Mouse (Mus musculus) cortical plate, adult 2 months (tissue): ENCODE results near the gene Zmat5. TPM values are rescaled to one million over a fixed set of nuclear protein-coding genes. Genes with fewer than 3 reads are reported as not detected.
"Not testable (repeated sequence)": the region's sequence is repeated elsewhere in the genome, so short reads cannot be mapped to it uniquely, and the experiment has no call there.

Source experiments
- H3K27ac ChIP-seq: fragments of 200-500 bp; 2 replicates; pipeline ENCODE4 v1.5.1; 2012; ENCODE audit warnings: low read length, control low read depth, inconsistent platforms; ENCODE audit not compliant: insufficient read depth
- H3K4me1 ChIP-seq: fragments of 200-500 bp; 2 replicates; pipeline ENCODE4 v1.6.1; 2011; ENCODE audit warnings: low read length; ENCODE audit not compliant: control insufficient read depth, insufficient read depth
- H3K4me3 ChIP-seq: fragments of 200-500 bp; 2 replicates; pipeline ENCODE4 v1.5.1; 2011; ENCODE audit warnings: mild to moderate bottlenecking, low read length, control low read depth; ENCODE audit not compliant: insufficient read depth
- CTCF ChIP-seq: fragments of 200-500 bp; IDR thresholded peaks from 2 replicates; pipeline ENCODE4 v1.5.1; 2011; ENCODE audit warnings: mild to moderate bottlenecking, control low read depth, low read length; ENCODE audit not compliant: insufficient read depth; ENCODE audit errors: extremely low read depth
- POLR2A ChIP-seq: fragments of 200-500 bp; IDR thresholded peaks from 2 replicates; pipeline ENCODE4 v1.6.1; 2011; ENCODE audit warnings: mild to moderate bottlenecking, low read length, control low read depth; ENCODE audit not compliant: insufficient read depth; ENCODE audit errors: extremely low read depth
- polyA plus RNA-seq: library from polyadenylated mRNA; depleted of rRNA; stranded (reverse); fragments of >200 nt; gene quantifications from 2 replicates; pipeline ENCODE4 v1.2.3, GENCODE M21; 2012

Gene Zmat5
- polyA plus RNA-seq, 1 experiment = 52.6 TPM

DNA sequence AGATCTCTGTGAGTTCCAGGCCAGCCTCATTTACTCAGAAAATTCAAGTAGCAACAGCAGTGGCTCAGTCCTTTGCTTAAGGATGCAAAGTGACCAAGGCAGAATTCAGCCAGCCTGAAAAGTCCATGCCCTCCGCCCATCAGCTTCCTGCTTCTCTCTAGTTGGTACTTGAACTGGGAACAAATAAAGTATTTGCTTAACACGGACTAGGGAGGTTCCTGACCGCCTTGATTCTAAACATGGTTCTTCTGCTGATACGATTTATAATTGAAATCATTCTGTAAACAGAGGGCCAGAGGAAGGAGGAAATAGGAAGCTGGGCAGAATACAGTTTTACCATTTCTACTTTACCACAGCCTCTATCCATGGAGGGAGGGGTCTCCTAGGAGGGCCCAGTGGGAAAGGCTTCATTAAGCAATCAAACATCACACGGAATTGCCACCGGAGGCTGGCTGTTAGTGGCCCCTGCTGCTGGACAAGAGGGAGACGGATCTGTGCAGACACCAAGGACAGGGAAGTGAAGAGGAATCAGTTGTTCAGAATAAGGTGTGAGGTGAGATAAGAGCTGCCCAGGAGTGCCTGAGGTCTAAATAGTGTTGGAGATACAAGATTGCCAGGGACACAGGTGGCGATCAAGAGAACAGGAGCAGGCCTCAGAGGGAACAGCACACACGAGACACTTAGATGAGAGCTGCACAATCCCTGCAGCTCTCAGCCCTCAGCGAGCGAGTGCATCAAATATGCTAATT lies 15.7 kb upstream of the Zmat5 start:
- TF ChIP-seq CTCF (no peak), POLR2A (no peak)
- no peak overlapping the region for H3K27ac ChIP-seq
- H3K4me3 ChIP-seq = no peak overlapping the region

DNA sequence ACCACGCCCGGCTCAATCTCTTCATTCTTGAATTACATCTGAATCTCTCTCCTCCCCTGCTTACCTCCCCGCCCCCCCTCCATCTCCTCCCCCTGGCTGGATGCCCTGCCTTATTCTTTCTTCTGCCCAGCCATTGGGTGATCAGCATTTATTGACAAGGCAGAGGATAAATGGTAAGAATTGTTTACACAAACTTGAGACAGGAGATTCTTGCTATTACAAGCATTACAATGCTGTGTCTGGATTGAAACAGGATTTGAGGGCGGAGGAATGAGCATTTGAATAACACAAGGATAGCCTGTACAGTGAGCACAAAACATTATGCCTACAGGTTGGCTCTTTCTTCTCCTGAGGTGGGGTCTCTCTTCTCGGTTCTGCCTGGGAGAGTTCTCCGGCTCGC lies 14.1 kb upstream of the Zmat5 start:
- no peak overlapping the region for H3K27ac ChIP-seq
- no peak overlapping the region for H3K4me3 ChIP-seq
- no peaks in the 10 kb centered on the region for H3K4me1 ChIP-seq
- TF ChIP-seq CTCF (no peak), POLR2A (no peak)

More for the DNA sequence above, 15.7 kb upstream of the Zmat5 start:
- H3K4me1 ChIP-seq = no peaks in the 10 kb centered on the region

DNA sequence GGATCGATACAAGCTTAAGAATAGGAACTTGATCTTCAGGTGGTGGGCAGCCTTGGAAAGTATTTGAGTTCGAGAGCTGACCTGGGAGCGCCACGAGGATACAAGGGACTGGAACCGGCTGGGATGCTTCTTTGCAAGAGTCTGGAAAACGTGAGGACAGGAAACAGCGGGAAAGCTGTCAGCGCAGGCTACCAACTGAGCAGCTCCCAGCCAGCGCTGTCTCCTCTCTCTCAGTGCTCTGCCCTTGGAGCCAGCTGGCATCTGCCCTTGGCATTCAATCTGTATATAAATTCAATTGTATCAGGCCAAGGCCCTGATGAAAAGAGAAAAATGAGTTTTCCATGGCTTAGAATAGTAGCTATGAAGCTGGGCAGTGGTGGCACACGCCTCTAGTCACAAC lies 13.3 kb upstream of the Zmat5 start:
- TF ChIP-seq CTCF (no peak), POLR2A (no peak)
- Histone ChIP-seq H3K4me3 (no peak overlapping the region), H3K27ac (no peak overlapping the region)

DNA sequence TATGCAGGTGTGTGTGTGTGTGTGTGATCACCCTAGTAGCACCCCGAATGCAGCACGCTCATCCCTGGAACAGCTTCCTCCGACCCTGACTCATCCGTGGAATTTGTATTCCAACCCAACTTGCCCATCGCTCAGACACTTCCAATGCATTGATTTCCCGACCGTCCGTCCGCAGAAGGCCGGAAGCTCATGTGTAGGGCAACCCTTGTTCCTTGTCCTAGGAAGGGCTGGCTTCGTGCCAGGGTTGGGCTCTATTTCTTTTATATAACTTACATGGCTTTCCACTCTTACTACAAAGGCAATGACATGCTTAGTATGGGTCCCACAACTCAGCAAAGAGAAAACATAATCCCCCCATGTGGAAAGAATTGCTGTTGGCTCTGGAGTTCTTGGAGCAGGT lies 12.3 kb upstream of the Zmat5 start:
- H3K4me1 ChIP-seq = no peaks in the 10 kb centered on the region
- H3K27ac ChIP-seq = no peak overlapping the region
- TF ChIP-seq POLR2A (no peak), CTCF (no peak)
- H3K4me3 ChIP-seq = no peak overlapping the region

More for the DNA sequence above, 13.3 kb upstream of the Zmat5 start:
- no peaks in the 10 kb centered on the region for H3K4me1 ChIP-seq

DNA sequence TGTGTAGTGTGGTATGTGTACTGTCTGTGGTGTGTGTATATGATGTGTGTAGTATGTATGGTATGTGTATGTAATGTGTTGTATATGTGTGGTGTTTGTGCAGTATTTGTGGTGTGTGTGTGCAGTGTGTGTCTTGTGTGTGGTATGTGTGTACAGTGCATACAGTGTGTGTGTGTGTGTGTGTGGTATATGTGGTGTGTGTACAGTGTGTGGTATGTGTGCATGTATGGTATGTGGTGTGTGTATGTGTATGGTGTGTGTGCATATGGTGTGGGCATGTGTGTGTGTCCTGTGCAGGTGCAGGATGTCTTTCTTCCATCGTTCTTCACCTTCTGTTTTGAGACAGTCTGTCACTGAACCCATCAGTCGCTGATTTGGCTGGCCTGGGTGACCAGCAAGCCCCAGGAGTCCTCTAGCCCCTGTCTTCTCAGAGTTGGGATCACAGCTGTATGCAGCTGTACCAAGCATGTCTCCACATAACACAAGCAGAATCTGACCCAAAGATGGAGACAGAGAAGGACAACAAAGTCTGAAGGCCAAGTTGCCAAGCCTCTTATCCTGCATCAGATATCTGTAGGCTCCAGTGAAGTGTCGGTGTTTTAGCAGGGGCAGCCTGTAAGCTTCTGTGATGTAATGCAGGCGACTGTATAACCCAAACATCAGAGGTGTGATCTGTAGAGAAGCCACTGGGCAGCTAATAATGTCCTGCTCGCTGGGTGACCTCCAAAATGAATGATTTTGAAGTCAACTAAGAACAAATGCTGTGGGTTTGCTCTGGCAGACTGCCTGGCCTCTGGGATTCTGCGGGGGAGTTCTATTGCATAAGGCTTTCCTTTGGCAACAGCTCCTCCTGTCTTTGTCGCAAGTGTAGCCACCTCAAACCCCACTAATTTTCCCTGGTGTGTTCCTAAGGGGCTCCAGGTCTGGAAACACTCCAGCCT lies 7.2 kb upstream of the Zmat5 start:
- peaks cover 2% of the 10 kb centered on the region; the same call in 1 of the 2 replicates for H3K4me1 ChIP-seq
- H3K4me3 ChIP-seq = no peak overlapping the region
- TF ChIP-seq CTCF (peak; percentile 44), POLR2A (no peak)
- no peak overlapping the region for H3K27ac ChIP-seq

DNA sequence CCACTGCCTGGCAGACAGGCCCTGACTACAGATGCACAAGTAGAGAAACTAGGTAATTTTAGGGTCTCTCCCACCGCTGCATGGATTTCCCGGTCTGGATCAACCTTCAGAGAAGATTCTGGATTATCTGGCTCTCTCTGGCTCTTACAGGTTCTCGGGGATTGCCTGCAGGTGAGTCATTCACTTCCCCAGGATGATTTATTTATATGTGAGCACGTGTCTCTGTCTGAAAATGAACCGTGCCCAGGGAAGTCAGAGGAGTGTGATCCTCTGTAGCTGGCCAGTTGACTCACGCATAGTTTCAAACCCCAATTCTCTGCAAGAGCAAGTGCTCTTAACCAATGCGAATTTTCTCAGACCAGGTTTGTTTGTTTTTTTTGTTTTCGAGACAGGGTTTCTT lies 3.8 kb upstream of the Zmat5 start:
- no peak overlapping the region for H3K27ac ChIP-seq
- H3K4me3 ChIP-seq = no peak overlapping the region
- no peak for TF ChIP-seq POLR2A
- TF ChIP-seq CTCF = no peak
- H3K4me1 ChIP-seq = peaks cover 4% of the 10 kb centered on the region

DNA sequence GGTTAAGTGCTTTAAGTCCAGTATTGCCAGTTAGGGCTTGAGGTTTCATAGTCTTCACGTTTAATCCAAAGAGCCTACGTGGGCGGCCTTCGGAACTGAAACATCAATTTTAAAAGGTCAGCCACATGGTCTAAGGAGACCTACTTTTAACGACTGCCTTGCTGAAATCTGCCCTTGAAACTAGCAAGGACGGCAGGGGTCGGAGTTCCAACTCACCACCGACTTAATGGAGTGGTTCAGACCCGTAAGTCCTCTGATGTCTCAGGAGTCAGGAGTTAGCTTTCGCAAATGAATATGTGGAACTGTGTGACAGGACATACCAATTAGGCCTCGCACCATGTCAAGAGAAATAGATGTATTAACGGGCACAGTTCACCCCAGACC lies 798 bp upstream of the Zmat5 start:
- TF ChIP-seq CTCF = no peak
- TF ChIP-seq POLR2A = no peak
- Histone ChIP-seq H3K4me3 (peak overlapping the region; percentile 79), H3K27ac (peak overlapping the region; percentile 40), H3K4me1 (peaks cover 2% of the 10 kb centered on the region)

DNA sequence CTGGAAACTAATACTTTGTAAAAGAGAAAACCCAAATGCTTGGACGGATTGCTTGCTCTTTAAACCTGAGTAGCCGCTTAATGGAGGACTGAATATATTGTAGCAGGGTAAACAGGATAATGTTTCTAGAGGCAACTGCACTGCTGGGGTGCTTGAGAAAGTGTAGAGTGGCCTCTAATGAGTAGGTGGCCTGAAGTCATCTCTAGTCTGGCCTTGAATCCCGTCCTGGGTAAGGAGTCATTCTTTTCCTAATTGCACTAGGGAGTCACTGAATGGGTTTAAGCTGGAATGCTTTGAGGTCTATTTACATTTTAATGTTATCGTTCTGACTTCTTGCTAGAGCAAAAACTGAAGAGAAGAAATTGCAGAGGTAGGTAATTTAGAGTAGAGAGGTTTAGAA lies 700 bp downstream of the Zmat5 start:
- Histone ChIP-seq H3K27ac (no peak overlapping the region), H3K4me1 (peaks cover 2% of the 10 kb centered on the region), H3K4me3 (peak overlapping the region; percentile 79)
- no peak for TF ChIP-seq CTCF
- no peak for TF ChIP-seq POLR2A

DNA sequence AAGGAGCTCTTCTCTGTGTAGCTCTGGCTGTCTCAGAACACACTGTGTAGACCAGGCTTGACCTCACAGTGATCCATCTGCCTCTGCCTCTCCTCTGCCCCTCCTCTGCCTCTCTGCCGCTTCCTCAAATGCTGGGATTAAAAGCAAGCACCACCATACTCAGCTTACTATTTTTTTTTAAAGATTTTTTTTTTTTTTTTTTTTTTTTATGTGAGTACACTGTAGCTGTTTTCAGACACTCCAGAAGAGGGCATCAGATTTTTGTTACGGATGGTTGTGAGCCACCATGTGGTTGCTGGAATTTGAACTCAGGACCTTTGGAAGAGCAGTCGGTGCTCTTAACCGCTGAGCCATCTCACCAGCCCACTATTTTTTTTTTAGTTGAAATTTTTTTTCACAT lies 5.7 kb downstream of the Zmat5 start:
- not testable (repeated sequence) for H3K27ac ChIP-seq, H3K4me3 ChIP-seq, H3K4me1 ChIP-seq

DNA sequence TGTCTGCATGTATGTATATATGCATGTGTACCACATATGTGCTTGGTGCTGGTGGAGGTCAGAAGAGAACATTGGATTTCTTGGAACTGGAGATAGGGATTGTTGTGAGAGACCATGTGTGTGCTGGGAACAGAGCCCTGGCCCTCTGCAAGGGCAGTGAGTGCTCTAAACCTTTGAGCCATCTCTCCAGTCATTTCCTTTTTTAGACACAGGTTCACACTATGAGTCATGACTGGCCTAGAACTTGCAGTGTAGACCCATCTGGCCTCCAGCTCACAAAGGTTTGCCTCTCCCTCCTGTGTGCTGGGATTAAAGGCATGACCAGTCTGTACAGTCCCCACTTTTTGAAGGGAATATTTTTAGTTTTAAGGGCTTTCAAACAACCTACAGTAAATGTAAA lies 8.3 kb downstream of the Zmat5 start:
- TF ChIP-seq POLR2A = no peak
- no peak for TF ChIP-seq CTCF
- Histone ChIP-seq H3K4me3 (no peak overlapping the region), H3K4me1 (no peaks in the 10 kb centered on the region), H3K27ac (no peak overlapping the region)
